Mouse (Mus musculus) ES-E14 (cell line): ENCODE measurements around the gene Polr1a. TPM values are rescaled to one million over a fixed set of nuclear protein-coding genes. Genes with fewer than 3 reads are reported as not detected.

Experiments
- DNase-seq: peaks from one replicate; pipeline ENCODE4 v3.0.0-alpha.2; 2013; ENCODE audit warnings: low read depth, low spot score
- H3K27ac ChIP-seq: 2 replicates; pipeline ENCODE4 v1.5.1; 2012; ENCODE audit warnings: low read depth, mild to moderate bottlenecking, low read length, moderate library complexity, mixed read lengths; ENCODE audit not compliant: poor library complexity, insufficient read depth, severe bottlenecking
- H3K36me3 ChIP-seq: 2 replicates; pipeline ENCODE4 v1.6.1; 2012; ENCODE audit warnings: mild to moderate bottlenecking, low read length, moderate library complexity, mixed read lengths; ENCODE audit not compliant: control insufficient read depth, poor library complexity, insufficient read depth, severe bottlenecking
- H3K4me1 ChIP-seq, 2 experiments: fragments of 150-350 bp in 1 of 2; sonication (generic) in 1 of 2; 2 replicates each; pipeline ENCODE4 v1.6.1; 2012; ENCODE audit warnings: low read length in 2 of 2, mild to moderate bottlenecking in 1 of 2, mixed read lengths in 1 of 2; ENCODE audit not compliant: control insufficient read depth in 2 of 2, insufficient read depth in 2 of 2, poor library complexity in 1 of 2
- H3K4me3 ChIP-seq, 2 experiments: fragments of 150-350 bp in 1 of 2; sonication (generic) in 1 of 2; 2 replicates each; pipeline ENCODE4 v1.5.1; 2012; ENCODE audit warnings: low read length in 2 of 2, low read depth in 1 of 2, mild to moderate bottlenecking in 1 of 2, mixed read lengths in 1 of 2; ENCODE audit not compliant: insufficient read depth in 1 of 2, poor library complexity in 1 of 2, severe bottlenecking in 1 of 2
- H3K9ac ChIP-seq: 2 replicates; pipeline ENCODE4 v1.6.1; 2012; ENCODE audit warnings: low read depth, mild to moderate bottlenecking, low read length, mixed read lengths; ENCODE audit not compliant: poor library complexity, insufficient read depth, severe bottlenecking
- H3K9me3 ChIP-seq: fragments of 150-350 bp; sonication (generic); 2 replicates; pipeline ENCODE4 v1.6.1; 2012; ENCODE audit warnings: low read depth, mild to moderate bottlenecking, low read length; ENCODE audit not compliant: control insufficient read depth, insufficient read depth
- CHD2 ChIP-seq: IDR thresholded peaks from 2 replicates; pipeline ENCODE4 v1.6.1; 2014; ENCODE audit warnings: mild to moderate bottlenecking, low read depth, low read length, inconsistent platforms
- HCFC1 ChIP-seq: IDR thresholded peaks from 2 replicates; pipeline ENCODE4 v1.6.1; 2012; ENCODE audit warnings: low read length, inconsistent platforms, borderline replicate concordance; ENCODE audit not compliant: insufficient read depth
- MAFK ChIP-seq: IDR thresholded peaks from 2 replicates; pipeline ENCODE4 v1.6.1; 2014; ENCODE audit warnings: mild to moderate bottlenecking, low read depth, low read length, inconsistent platforms; ENCODE audit not compliant: insufficient read depth
- ZC3H11A ChIP-seq: IDR thresholded peaks from 2 replicates; pipeline ENCODE4 v1.6.1; 2012; ENCODE audit warnings: low read depth, mild to moderate bottlenecking, inconsistent platforms, low read length, borderline replicate concordance
- ZNF384 ChIP-seq: IDR thresholded peaks from 2 replicates; pipeline ENCODE4 v1.6.1; 2012; ENCODE audit warnings: low read depth, low read length, inconsistent platforms
- in situ Hi-C, 2 experiments: fragments of 600-800 bp; cut with MboI; formaldehyde crosslinking; loops; one replicate each; pipeline ENCODE4 v1.15.1; 2025; ENCODE audit warnings: low sequenced_read_pairs in 2 of 2, inconsistent platforms in 1 of 2; ENCODE audit not compliant: unreplicated experiment in 2 of 2
- total RNA-seq: library from RNA; depleted of rRNA; stranded (reverse); fragments of 300-350 nt; gene quantifications from 2 replicates; pipeline ENCODE4 v1.2.3, GENCODE M21; 2012

Polr1a gene
- total RNA-seq, 1 experiment = 111 TPM

- no peaks in the 10 kb centered on the region for H3K4me1 ChIP-seq
- no peak for DNase-seq
- no peak overlapping the region for H3K9ac ChIP-seq
- peaks cover 28% of the 10 kb centered on the region for H3K36me3 ChIP-seq
- TF ChIP-seq ZC3H11A (no peak), MAFK (0 out of 2 replicates have a peak, but pooled peaks have one; percentile 31)
- no peaks in the 10 kb centered on the region for H3K9me3 ChIP-seq
- H3K4me3 ChIP-seq = no peak overlapping the region
- H3K27ac ChIP-seq = no peak overlapping the region
- in situ Hi-C loops = loop anchor here in 1 of 2 experiments (25.0 kb wide), 1 partner anchor 182 kb away; no protein-coding TSS in a partner anchor
These were observed 71.7 kb downstream of the Polr1a start for GRCm38 (mm10) chr6:71980587-71980986.

GRCm38 (mm10) chr6:71981450-71981849, 72.6 kb downstream of the Polr1a start:
- DNase-seq = no peak
- Histone ChIP-seq H3K4me3 (no peak overlapping the region), H3K36me3 (peaks cover 21% of the 10 kb centered on the region), H3K27ac (no peak overlapping the region), H3K9me3 (no peaks in the 10 kb centered on the region), H3K4me1 (no peaks in the 10 kb centered on the region), H3K9ac (no peak overlapping the region)
- in situ Hi-C loops = loop anchor here in 1 of 2 experiments (25.0 kb wide), 1 partner anchor 181 kb away; no protein-coding TSS in a partner anchor
- TF ChIP-seq MAFK = no peak
- TF ChIP-seq ZC3H11A = no peak
- TF ChIP-seq ZNF384 = no peak
- TF ChIP-seq HCFC1 = no peak
- no peak for TF ChIP-seq CHD2

GRCm38 (mm10) chr6:71985984-71986383, 77.1 kb downstream of the Polr1a start:
- no peak overlapping the region for H3K4me3 ChIP-seq
- in situ Hi-C loops = loop anchor here in 1 of 2 experiments (25.0 kb wide), 1 partner anchor 176 kb away; no protein-coding TSS in a partner anchor
- DNase-seq = no peak

GRCm38 (mm10) chr6:71987546-71988248, 78.8 kb downstream of the Polr1a start:
- TF ChIP-seq ZNF384 = no peak
- no peaks in the 10 kb centered on the region for H3K36me3 ChIP-seq
- DNase-seq = no peak
- no peak overlapping the region for H3K9ac ChIP-seq
- no peaks in the 10 kb centered on the region for H3K4me1 ChIP-seq
- H3K4me3 ChIP-seq = no peak overlapping the region
- H3K27ac ChIP-seq = no peak overlapping the region
- in situ Hi-C loops = loop anchor here in 1 of 2 experiments (25.0 kb wide), 1 partner anchor 175 kb away; no protein-coding TSS in a partner anchor
- H3K9me3 ChIP-seq = no peaks in the 10 kb centered on the region

More at GRCm38 (mm10) chr6:71985984-71986383, 77.1 kb downstream of the Polr1a start:
- Histone ChIP-seq H3K9me3 (no peaks in the 10 kb centered on the region), H3K36me3 (no peaks in the 10 kb centered on the region), H3K9ac (no peak overlapping the region), H3K4me1 (no peaks in the 10 kb centered on the region), H3K27ac (no peak overlapping the region)
- TF ChIP-seq CHD2 (no peak), HCFC1 (no peak), MAFK (no peak), ZC3H11A (no peak), ZNF384 (no peak)
